Mouse (Mus musculus): ENCODE results near the gene Olfr323.

Olfr323 gene

GRCm38 (mm10) chr11:58630401-58630800, at the start of gene Olfr323:
Gene Olfr323, minus strand, starts transcription at chr11:58630501.
- no peak for DNase-seq (ENCODE audit: low spot score)

- DNase-seq (ENCODE audit: low spot score), result no peak
These were observed 41.5 kb upstream of the Olfr323 start for GRCm38 (mm10) chr11:58671825-58672224.

DNA sequence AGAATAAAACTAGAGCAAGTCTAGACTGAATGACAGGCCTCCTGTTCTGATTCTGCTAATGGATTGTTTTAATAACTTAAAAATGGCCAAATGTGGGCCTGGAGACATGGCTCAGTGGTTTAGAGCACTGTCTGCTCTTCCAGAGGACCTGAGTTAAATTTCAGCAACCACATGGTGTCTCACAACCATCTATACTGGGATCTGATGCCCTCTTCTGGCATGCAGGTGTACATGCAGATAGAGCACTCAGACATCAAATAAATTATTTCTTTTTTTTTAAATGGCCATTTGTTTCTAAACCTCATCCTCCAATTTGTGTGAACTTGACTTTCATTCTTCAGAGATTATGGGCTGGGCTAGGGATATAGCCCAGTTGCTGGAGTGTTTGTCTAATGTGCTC, 39.0 kb upstream of the Olfr323 start:
- no peak for DNase-seq (ENCODE audit: low spot score)

GRCm38 (mm10) chr11:58658596-58658995, 28.3 kb upstream of the Olfr323 start, which contains the start of gene Olfr322:
Gene Olfr322, plus strand, starts transcription at chr11:58658782.
- no peak for DNase-seq (ENCODE audit: low spot score)

GRCm38 (mm10) chr11:58655151-58655550, 24.9 kb upstream of the Olfr323 start:
- DNase-seq (ENCODE audit: low spot score), result no peak

DNA sequence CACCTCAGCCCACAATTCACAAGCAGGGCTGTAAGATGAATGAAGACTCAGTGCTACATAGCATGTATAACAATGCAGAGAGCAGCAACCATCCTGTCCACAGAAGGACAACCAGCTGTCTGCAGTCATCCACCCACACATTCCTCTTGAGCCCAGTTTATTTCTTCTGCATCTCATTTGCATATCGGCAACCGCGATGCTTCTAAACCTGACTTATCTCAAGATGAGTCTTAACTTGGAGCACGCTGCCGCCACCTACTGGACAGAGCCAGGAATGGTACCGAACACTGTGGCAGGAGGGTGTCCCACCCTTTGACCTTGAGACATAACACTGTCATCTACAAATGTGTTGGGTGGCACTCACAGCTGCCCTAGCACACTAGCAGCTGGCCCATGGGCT, 13.0 kb upstream of the Olfr323 start:
- peak; percentile 74 for DNase-seq (ENCODE audit: low spot score)

DNA sequence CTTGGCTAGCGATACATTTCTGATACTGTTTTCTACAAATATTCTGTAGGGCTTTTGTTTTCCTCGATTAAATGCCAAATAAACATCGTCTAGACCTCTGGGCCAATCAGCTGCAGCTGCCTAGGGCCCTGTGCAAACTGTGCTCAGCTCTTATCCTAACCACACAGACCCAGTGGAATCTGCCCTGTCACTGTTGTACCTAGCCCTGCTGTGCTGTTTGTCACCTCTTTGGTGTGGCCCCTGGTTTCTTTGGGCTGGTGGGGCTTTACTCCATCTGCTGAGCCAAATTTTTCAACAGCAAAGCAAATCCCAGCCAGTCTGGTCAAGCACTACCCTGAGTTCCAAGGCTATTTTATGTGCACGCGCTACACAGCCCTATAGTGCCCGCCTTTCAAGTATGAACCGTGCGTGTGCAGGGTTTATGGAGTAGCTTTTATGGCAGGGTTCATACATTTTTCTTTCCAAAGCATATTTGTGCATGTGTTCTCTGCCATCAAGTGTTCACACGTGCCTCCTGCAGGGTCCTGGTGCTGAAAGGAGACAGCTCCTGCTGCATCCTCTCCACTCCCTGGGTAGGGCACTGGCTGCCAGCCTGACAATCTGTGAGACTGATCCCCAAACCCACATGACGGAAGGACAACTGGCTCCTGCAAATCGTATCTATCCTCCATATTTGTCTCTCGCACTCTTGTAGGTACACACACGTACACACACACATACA, 11.5 kb upstream of the Olfr323 start:
- peak; percentile 77 for DNase-seq (ENCODE audit: low spot score)

GRCm38 (mm10) chr11:58641057-58641456, 10.8 kb upstream of the Olfr323 start:
- peak; percentile 45 for DNase-seq (ENCODE audit: low spot score)

DNA sequence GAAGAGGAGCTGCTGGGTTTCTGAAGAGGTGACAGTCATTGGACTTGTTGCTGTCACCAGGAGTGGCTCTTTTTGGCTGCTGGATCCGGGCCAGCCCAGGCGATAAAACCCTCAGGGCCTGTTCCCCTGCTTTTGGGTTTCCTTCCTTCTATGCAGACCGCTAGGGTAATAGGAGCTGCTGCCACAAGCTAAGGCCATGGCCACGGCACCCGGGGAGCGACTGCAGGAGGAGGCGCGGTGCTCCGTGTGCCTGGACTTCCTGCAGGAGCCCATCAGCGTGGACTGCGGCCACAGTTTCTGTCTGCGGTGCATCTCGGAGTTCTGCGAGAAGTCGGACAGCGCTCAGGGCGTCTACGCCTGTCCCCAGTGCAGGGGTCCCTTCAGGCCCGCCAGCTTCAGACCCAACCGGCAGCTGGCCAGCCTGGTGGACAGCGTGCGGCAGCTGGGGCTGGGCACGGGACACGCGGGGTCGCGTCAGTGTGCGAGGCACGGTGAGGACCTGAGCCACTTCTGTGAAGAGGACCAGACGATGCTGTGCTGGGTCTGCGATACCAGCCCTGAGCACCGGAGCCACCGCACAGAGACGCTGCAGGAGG, 10.1 kb upstream of the Olfr323 start, which contains the start of gene Trim58:
Gene Trim58, plus strand, starts transcription at position 194 of the 596 bp plus-strand sequence.
- DNase-seq (ENCODE audit: low spot score), result peak; percentile 72

DNA sequence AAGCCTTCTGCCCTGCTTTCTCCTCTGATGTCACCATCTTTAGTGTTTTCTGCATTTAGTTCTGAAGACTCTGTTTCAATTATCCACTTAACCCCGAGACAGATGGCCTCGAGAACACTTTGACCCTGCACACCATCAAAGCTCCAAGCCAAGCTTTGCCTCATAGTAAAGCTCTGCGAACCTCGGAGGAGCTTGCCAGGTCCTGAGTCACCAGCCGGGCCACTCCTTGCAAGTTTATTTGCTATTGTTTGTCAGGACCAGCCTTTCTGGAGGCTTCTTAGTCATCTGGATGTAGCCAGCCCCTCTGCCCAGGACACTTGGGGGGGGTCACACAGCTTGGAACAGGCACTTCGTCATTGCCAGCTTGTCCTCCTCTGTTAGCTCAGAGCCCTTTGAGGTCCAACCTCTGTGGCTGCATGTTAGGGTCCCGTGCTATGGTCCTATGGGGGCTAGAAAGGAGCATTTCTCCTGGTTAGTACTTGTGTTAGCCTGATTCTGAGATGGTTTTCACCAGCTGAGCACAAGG, 7.9 kb upstream of the Olfr323 start:
- DNase-seq (ENCODE audit: low spot score), result no peak

GRCm38 (mm10) chr11:58636376-58636977, 6.2 kb upstream of the Olfr323 start:
- DNase-seq (ENCODE audit: low spot score), result peak; percentile 45

DNA sequence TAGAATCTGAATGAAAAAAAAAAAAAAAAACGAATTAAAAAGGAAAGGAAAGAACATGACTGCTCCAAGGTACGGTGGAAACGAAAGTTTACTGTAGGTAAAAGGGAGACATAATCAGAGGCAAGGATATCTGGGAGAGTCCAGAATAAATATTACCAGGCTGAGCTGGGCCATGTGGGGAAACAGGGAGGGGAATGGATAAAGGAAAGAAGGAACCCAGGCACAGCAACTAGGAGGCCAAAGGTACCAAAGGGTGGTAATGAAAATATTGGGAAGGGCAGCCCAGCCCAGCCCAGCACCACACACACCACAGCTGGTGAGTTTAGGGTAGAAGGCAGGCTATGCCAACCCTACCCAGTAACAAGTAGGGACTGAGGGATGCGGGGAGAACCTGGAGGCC, 4.6 kb upstream of the Olfr323 start:
- DNase-seq (ENCODE audit: low spot score), result no peak

DNA sequence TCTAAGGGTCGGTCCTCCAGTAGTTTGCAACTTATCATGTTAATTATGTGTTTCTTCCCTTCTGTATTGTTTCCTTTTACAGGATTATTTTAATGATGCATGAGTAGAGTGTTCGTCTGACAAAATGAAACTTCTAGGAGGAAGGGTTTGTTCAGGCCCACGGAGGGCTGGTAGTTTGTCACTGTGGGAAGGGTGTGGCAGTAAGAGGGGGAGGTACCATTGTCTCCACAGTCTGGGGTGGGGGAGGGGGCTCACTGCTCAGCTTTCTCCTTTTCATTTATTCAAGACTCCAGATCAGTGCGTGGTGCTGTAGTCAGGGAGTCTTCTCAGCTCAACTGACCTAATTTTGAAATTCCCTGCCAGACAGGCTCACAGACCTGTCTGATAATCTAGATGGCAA, 4.2 kb downstream of the Olfr323 start:
- no peak for DNase-seq (ENCODE audit: low spot score)

DNA sequence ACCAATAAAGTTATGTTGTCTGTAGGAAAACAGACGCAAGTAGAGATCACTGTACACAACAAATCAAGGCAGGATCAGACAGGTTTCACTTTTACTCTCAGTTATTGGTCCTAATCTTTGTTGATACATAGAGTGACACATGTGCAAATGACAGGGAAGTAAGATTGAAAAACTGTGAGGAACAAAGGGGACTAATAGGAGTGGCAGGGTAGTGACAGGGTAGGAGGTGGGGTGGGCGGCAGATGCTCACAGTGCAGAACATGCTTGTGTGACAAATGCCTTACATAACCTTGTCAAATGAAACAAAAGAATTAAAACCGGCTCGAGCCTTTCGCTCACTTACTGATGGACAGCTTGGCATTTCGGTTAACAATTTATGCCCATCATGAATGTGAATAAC, 11.5 kb downstream of the Olfr323 start:
- DNase-seq (ENCODE audit: low spot score), result no peak

GRCm38 (mm10) chr11:58618369-58618768, 11.9 kb downstream of the Olfr323 start:
- DNase-seq (ENCODE audit: low spot score), result no peak

- DNase-seq (ENCODE audit: low spot score), result no peak
These were observed 14.3 kb downstream of the Olfr323 start, which contains the start of gene 2210407C18Rik for GRCm38 (mm10) chr11:58615975-58616374. Gene 2210407C18Rik, minus strand, starts transcription at chr11:58616075.

DNA sequence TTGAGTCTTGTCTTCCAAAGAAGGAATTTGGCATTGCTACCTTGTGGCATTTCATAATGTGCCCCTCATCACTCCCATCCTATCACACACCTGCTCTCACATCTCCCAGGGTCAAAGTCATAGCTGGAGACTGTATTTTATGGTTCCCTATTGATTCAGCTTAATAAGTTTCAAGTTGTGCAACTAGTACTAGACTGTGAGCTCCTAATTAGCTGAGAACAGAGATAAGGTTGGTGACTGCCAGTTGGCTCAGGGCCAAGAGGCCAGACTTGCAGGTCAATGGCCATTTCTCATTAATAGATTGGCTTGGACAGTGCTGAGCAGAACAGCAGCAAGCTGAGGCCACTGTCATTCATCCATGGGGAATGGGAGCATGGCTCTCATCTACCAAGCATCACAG, 15.8 kb downstream of the Olfr323 start:
- DNase-seq (ENCODE audit: low spot score), result no peak

- DNase-seq (ENCODE audit: low spot score), result no peak
These were observed 16.9 kb downstream of the Olfr323 start for GRCm38 (mm10) chr11:58613359-58613758.

- no peak for DNase-seq (ENCODE audit: low spot score)
These were observed 23.3 kb downstream of the Olfr323 start for GRCm38 (mm10) chr11:58607030-58607429.

DNA sequence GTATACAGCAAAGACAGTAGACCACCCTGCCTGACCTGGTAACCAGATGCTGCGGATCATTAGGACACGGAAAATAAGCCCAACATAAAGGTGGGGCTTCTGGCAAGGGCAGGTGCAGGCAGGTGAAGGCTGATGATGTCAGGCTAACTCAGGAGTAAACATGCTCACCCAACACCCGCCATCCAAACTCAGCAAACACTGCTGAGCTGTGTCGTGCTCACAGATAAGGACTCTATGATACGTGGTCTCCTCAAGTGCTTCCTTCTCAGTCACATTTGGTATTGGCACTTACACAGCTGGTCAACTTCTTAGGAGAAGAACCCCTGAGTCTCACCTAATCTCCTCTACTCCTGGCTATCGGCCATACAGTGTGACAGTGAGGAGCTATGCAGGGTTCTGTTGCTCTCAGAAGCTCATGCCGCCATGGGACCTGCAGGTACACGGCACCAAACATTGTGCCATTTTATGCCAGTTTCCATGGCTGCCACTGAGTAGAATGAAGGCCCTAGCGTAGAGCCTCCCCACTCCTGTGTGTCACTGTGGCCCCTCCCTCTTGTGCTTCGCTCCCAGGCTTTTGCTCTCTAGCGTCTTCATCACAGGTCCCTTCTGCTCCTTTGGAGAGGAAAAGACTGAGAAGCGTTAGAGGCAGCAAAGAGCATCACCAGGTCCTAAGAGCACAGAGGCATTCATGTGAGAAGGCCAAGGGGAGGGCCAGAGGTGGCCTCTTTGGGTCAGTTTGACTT, 24.0 kb downstream of the Olfr323 start:
- no peak for DNase-seq (ENCODE audit: low spot score)

GRCm38 (mm10) chr11:58605228-58605627, 25.1 kb downstream of the Olfr323 start:
- DNase-seq (ENCODE audit: low spot score), result no peak

GRCm38 (mm10) chr11:58604688-58605087, 25.6 kb downstream of the Olfr323 start:
- no peak for DNase-seq (ENCODE audit: low spot score)
